Mouse (Mus musculus) liver, embryonic 14 days (tissue): ENCODE results near the gene Mfge8. TPM values are rescaled to one million over a fixed set of nuclear protein-coding genes. Genes with fewer than 3 reads are reported as not detected.

Experiments used
- polyA plus RNA-seq: library from polyadenylated mRNA; depleted of rRNA; stranded (reverse); fragments of >200 nt; gene quantifications from 2 replicates; pipeline ENCODE4 v1.2.3, GENCODE M21; 2012; rRNA removed

Mfge8 gene
- 40.2 and 43.7 TPM in 2 replicates for polyA plus RNA-seq

GRCm38 (mm10) chr7:79148711-79149266 lies at the start of gene Mfge8:
Gene Mfge8, minus strand, starts transcription at chr7:79149060.

GRCm38 (mm10) chr7:79130843-79131444 lies 17.9 kb downstream of the Mfge8 start, which contains the start of gene Hapln3:
Gene Hapln3, minus strand, starts transcription at chr7:79131018.

Other genes with a start within 250 kb of the Mfge8 start
- 36.8 and 54.0 TPM in 2 replicates for gene Isg20, start 235.6 kb downstream of the Mfge8 start, polyA plus RNA-seq
- 0.01 and 0.02 TPM in 2 replicates for gene Acan, start 95.6 kb downstream of the Mfge8 start, polyA plus RNA-seq
- gene Hapln3, start 18.0 kb downstream of the Mfge8 start, polyA plus RNA-seq = 0.10 TPM in 2 replicates
- gene Abhd2, start 124.1 kb upstream of the Mfge8 start, polyA plus RNA-seq = 5.1 and 6.6 TPM in 2 replicates
- 0.06 TPM in 2 replicates for gene Rlbp1, start 238.0 kb upstream of the Mfge8 start, polyA plus RNA-seq
- 6.4 and 7.7 TPM in 2 replicates for gene Fanci, start 242.9 kb upstream of the Mfge8 start, polyA plus RNA-seq